Mouse (Mus musculus) embryonic facial prominence, embryonic 15.5 days (tissue): ENCODE measurements around the gene Jmjd1c. TPM values are rescaled to one million over a fixed set of nuclear protein-coding genes. Genes with fewer than 3 reads are reported as not detected.
A peak's percentile ranks its signal among the peaks of the same experiment; 100 is the strongest.

Experiments
- ATAC-seq: fragments of 200-750 bp; cut with Nextera tagmentation; 2 replicates; pipeline ENCODE4 v1.8.0; 2017; ENCODE audit warnings: low read depth, moderate TSS enrichment; ENCODE audit not compliant: insufficient number of reproducible peaks, low FRiP score, low TSS enrichment
- H3K27ac ChIP-seq: fragments of 300-500 bp; sonication (generic); replicated peaks from 2 replicates; pipeline ENCODE4 v1.5.1; 2015; ENCODE audit warnings: mild to moderate bottlenecking, inconsistent platforms
- H3K27me3 ChIP-seq: fragments of 300-500 bp; sonication (generic); 2 replicates; pipeline ENCODE4 v1.6.1; 2015; ENCODE audit warnings: inconsistent platforms
- H3K36me3 ChIP-seq: fragments of 300-500 bp; sonication (generic); 2 replicates; pipeline ENCODE4 v1.6.1; 2015; ENCODE audit warnings: mild to moderate bottlenecking, inconsistent platforms
- H3K4me1 ChIP-seq: fragments of 300-500 bp; sonication (generic); 2 replicates; pipeline ENCODE4 v1.6.1; 2015; ENCODE audit warnings: inconsistent platforms
- H3K4me2 ChIP-seq: fragments of 300-500 bp; sonication (generic); replicated peaks from 2 replicates; pipeline ENCODE4 v1.6.1; 2015; ENCODE audit warnings: mild to moderate bottlenecking, inconsistent platforms
- H3K4me3 ChIP-seq: fragments of 300-500 bp; sonication (generic); replicated peaks from 2 replicates; pipeline ENCODE4 v1.5.1; 2015; ENCODE audit warnings: mild to moderate bottlenecking, inconsistent platforms
- H3K9ac ChIP-seq: fragments of 300-500 bp; sonication (generic); 2 replicates; pipeline ENCODE4 v1.6.1; 2015; ENCODE audit warnings: inconsistent platforms
- H3K9me3 ChIP-seq: fragments of 300-500 bp; sonication (generic); replicated peaks from 2 replicates; pipeline ENCODE4 v1.6.1; 2016; ENCODE audit warnings: inconsistent platforms
- WGBS: fragments of 180-500 bp; shearing (Covaris S2); methylation state at CpG from one replicate; pipeline ENCODE4 v1.1.7; 2015; 5-methylcytosine and 5-hydroxymethylcytosine counted together
- polyA plus RNA-seq: library from polyadenylated mRNA; unstranded; fragments of >200 nt; fragmentation: Nextera tagmentation; extraction: Ambion mirVana; gene quantifications from 2 replicates; pipeline ENCODE4 v1.2.1, GENCODE M21; 2015

Gene Jmjd1c
- polyA plus RNA-seq, 1 experiment from 2014 or later: 56.6 TPM

DNA sequence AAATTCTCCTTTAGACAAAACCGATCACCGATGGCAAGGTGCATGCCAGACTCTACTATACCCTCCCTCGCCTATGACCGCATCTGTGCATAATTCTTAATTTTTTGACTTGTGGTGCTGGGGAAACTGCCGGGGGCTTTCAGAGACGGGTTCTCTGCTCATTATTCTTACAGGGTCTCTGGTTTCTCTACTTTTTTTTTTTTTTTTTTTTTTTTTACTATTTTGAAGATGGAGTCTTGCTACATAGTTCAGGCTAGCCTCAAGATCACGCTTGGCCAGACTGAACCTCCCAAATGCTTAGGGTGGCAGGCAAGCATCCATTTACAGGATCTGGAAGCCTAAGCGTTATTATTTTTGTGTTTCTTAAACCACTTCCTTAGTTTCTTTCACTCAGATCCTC lies 22.3 kb upstream of the Jmjd1c start:
- 91% methylated on average over 8 of the region's 8 CpGs for WGBS
- Histone ChIP-seq H3K4me2 (no peak overlapping the region), H3K36me3 (no peaks in the 10 kb centered on the region)

GRCm38 (mm10) chr10:67075931-67076878 lies 19.7 kb upstream of the Jmjd1c start:
- WGBS: 71% methylated on average over 21 of the region's 21 CpGs
- no peak overlapping the region for H3K9ac ChIP-seq
- no peak overlapping the region for H3K4me2 ChIP-seq
- no peak overlapping the region for H3K27ac ChIP-seq
- H3K36me3 ChIP-seq: no peaks in the 10 kb centered on the region
- no peaks in the 10 kb centered on the region for H3K9me3 ChIP-seq
- no peaks in the 10 kb centered on the region for H3K27me3 ChIP-seq
- H3K4me3 ChIP-seq: no peak overlapping the region
- H3K4me1 ChIP-seq: peaks cover 15% of the 10 kb centered on the region; the same call in 1 of the 2 replicates
- peak; percentile 56; the same call in 1 of the 2 replicates for ATAC-seq

More for the DNA sequence above, 22.3 kb upstream of the Jmjd1c start:
- ATAC-seq: no peak
- no peak overlapping the region for H3K9ac ChIP-seq
- no peak overlapping the region for H3K27ac ChIP-seq
- H3K4me1 ChIP-seq: peaks cover 11% of the 10 kb centered on the region; the same call in 1 of the 2 replicates
- no peak overlapping the region for H3K4me3 ChIP-seq
- no peaks in the 10 kb centered on the region for H3K27me3 ChIP-seq
- H3K9me3 ChIP-seq: no peaks in the 10 kb centered on the region

DNA sequence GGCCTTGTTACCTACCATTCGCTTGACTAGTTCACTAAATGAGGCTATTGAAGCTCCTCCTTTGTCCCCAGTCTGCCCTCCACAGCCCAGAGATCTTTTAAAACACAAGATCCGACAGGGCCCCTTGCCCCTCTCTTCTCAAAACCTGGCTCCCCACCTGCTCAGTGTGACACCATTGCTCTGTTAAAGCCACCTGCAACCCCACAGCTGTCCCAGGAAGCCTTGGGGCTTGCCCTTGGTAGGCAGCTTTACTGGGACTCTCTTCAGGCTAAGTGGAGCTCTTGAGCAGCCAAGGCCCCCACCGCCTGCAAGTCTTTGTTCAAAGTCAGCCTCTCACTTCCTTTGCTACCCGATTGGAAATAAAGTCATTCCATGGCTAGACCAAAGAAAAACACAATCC lies 16.9 kb upstream of the Jmjd1c start:
- Histone ChIP-seq H3K4me2 (no peak overlapping the region), H3K9ac (no peak overlapping the region), H3K4me1 (peaks cover 21% of the 10 kb centered on the region), H3K9me3 (no peaks in the 10 kb centered on the region), H3K4me3 (no peak overlapping the region), H3K27ac (no peak overlapping the region), H3K36me3 (no peaks in the 10 kb centered on the region), H3K27me3 (no peaks in the 10 kb centered on the region)
- no peak for ATAC-seq
- 75% methylated on average over 4 of the region's 4 CpGs for WGBS

DNA sequence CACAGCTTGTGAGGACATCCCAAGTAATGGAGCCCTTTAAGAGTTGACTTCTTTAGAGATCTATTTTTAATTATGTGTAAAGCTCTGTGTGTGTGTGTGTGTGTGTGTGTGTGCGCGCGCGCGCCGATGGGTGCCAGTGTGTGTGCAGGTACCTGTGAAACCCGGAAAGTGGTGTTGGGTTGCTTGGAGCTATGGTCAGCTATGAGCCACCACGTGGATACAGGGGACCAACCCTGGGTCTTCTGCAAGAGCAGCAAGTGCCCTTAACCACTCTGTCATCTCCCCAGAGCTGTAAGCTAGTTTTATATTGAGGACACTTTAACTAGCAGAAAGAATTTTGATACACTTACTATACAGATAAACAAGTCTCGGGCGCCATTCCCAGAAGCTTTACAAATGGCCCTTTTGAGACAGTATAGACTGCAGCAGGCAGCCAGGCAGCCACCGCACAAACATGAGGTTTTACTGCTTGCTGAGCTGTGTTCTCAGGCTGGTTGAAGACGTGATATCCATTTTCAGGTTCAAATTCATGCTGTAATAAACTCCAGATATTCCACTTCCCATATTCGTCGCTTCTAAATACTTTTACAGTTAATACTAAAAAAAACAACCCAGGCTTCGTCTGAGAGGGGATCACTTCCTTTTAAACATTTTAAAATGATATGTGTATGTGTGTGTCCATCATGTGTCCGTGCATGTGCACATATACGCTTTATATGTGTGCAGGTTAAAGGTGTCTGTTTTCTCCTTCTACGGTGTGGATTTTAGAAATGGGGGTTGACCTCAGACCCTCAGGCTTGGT lies 14.5 kb upstream of the Jmjd1c start:
- H3K4me2 ChIP-seq: no peak overlapping the region
- 64% methylated on average over 18 of the region's 18 CpGs for WGBS
- no peak for ATAC-seq
- H3K27me3 ChIP-seq: no peaks in the 10 kb centered on the region
- H3K4me1 ChIP-seq: peaks cover 31% of the 10 kb centered on the region
- no peak overlapping the region for H3K9ac ChIP-seq
- peak overlapping the region; percentile 55; the same call in 1 of the 2 replicates for H3K27ac ChIP-seq
- no peaks in the 10 kb centered on the region for H3K36me3 ChIP-seq
- no peaks in the 10 kb centered on the region for H3K9me3 ChIP-seq
- no peak overlapping the region for H3K4me3 ChIP-seq

DNA sequence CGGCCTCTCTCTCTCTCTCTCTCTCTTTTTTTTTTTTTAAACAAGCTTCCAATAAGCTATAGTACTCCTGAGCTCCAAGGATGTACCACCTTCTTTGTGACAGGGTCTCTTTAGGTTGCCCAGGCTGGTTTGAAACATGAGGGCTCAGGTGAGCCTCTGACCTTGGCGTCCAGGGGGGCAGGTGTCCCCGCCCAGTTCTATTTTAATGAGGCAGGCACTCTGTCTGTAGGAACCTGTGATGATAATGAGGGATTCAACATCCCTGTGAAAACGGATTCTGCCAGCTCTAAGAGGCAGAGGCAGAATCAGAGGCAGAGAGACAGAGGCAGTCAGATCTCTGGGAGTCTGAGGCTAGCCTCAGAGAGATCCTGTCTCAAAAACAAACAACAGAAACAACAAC lies 13.4 kb upstream of the Jmjd1c start:
- peaks cover 33% of the 10 kb centered on the region for H3K4me1 ChIP-seq
- no peak overlapping the region for H3K9ac ChIP-seq
- ATAC-seq: no peak
- no peaks in the 10 kb centered on the region for H3K27me3 ChIP-seq
- no peak overlapping the region for H3K4me3 ChIP-seq
- WGBS: 84% methylated on average over 4 of the region's 4 CpGs
- H3K36me3 ChIP-seq: no peaks in the 10 kb centered on the region
- H3K9me3 ChIP-seq: no peaks in the 10 kb centered on the region
- no peak overlapping the region for H3K4me2 ChIP-seq
- no peak overlapping the region for H3K27ac ChIP-seq

GRCm38 (mm10) chr10:67083446-67084166 lies 12.3 kb upstream of the Jmjd1c start:
- Histone ChIP-seq H3K9ac (no peak overlapping the region), H3K27ac (peak overlapping the region; percentile 74), H3K4me3 (no peak overlapping the region), H3K4me1 (peaks cover 33% of the 10 kb centered on the region), H3K27me3 (no peaks in the 10 kb centered on the region), H3K9me3 (no peaks in the 10 kb centered on the region), H3K36me3 (no peaks in the 10 kb centered on the region), H3K4me2 (no peak overlapping the region)
- 0 out of 2 replicates have a peak, but pooled peaks have one; percentile 20 for ATAC-seq
- 42% methylated on average over 10 of the region's 10 CpGs for WGBS

DNA sequence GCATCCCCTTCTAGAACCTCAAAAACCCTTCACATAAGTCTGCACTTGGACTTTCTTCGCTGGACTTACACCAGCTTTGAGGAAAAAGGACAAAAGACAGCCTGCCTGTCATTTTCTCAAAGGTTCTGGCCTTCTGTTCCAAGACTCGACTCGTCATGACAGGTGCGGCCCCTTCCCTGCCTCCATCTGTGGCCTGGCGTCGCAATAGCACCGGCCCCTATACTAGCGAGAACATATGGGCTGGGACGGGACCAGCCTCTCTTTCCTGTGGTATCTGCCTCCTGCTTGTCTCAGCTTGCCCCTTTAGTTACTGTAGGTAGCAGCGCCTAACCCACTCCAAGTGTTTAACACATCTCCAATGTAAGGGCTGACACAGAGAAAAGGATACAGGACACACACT lies 10.8 kb upstream of the Jmjd1c start:
- H3K9ac ChIP-seq: no peak overlapping the region
- no peak overlapping the region for H3K27ac ChIP-seq
- WGBS: 75% methylated on average over 10 of the region's 10 CpGs
- H3K27me3 ChIP-seq: no peaks in the 10 kb centered on the region
- ATAC-seq: no peak
- H3K4me1 ChIP-seq: peaks cover 33% of the 10 kb centered on the region
- H3K4me3 ChIP-seq: no peak overlapping the region
- H3K9me3 ChIP-seq: no peaks in the 10 kb centered on the region
- H3K36me3 ChIP-seq: 0 out of 2 replicates have a peak, but pooled peaks cover 2% of the 10 kb centered on the region
- H3K4me2 ChIP-seq: no peak overlapping the region

- Histone ChIP-seq H3K27ac (no peak overlapping the region), H3K4me1 (peaks cover 32% of the 10 kb centered on the region), H3K9ac (no peak overlapping the region), H3K36me3 (0 out of 2 replicates have a peak, but pooled peaks cover 3% of the 10 kb centered on the region), H3K27me3 (no peaks in the 10 kb centered on the region), H3K9me3 (no peaks in the 10 kb centered on the region), H3K4me2 (no peak overlapping the region), H3K4me3 (no peak overlapping the region)
- WGBS: 81% methylated on average over 7 of the region's 7 CpGs
- ATAC-seq: no peak
Observed at GRCm38 (mm10) chr10:67085916-67086315, 10.0 kb upstream of the Jmjd1c start.

DNA sequence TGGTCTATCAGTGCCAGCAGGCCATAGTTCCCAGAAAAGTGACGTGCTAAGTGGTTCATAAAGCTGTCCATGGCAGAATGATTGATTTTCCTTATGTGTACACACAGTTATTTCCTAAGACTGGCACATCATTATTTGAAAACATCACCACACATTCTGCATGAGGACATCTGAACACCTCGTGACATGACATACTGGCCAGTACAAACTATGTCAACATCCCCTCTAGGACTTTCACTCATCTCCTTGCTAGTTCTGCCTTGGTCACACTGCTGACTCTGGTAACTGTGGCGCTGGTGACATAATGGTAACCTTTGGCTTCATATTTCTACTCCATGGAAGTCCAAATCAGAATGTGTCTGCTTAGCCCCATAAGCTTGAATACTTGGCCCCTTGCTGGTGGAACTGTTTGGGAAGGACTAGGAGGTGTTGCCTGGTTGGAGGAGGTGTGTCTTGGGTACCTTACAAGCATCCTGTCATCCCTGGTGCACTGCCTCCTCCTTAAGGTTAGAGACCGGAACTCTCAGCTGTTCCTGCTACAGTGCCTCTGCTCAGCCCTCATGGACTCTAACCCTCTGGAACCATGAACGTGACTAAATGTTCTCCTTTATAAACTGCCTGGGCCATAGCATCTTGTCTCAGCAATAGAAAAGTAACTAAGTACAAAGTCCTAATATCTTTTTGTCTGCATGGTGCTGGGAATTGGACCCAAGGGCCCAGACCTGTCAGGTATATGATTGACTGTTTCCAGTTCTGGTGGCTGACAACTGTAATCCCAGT lies 8.3 kb upstream of the Jmjd1c start:
- no peak overlapping the region for H3K27ac ChIP-seq
- H3K4me1 ChIP-seq: peaks cover 18% of the 10 kb centered on the region
- ATAC-seq: no peak
- no peaks in the 10 kb centered on the region for H3K27me3 ChIP-seq
- no peak overlapping the region for H3K9ac ChIP-seq
- H3K4me2 ChIP-seq: no peak overlapping the region
- no peaks in the 10 kb centered on the region for H3K9me3 ChIP-seq
- 93% methylated on average over 5 of the region's 5 CpGs for WGBS
- no peak overlapping the region for H3K4me3 ChIP-seq
- 0 out of 2 replicates have a peak, but pooled peaks cover 3% of the 10 kb centered on the region for H3K36me3 ChIP-seq

- WGBS: 86% methylated on average over 4 of the region's 4 CpGs
- no peak overlapping the region for H3K4me2 ChIP-seq
- H3K4me1 ChIP-seq: peaks cover 18% of the 10 kb centered on the region
- no peak overlapping the region for H3K9ac ChIP-seq
- H3K27ac ChIP-seq: no peak overlapping the region
- no peaks in the 10 kb centered on the region for H3K9me3 ChIP-seq
- 0 out of 2 replicates have a peak, but pooled peaks cover 3% of the 10 kb centered on the region for H3K36me3 ChIP-seq
- no peak overlapping the region for H3K4me3 ChIP-seq
- no peak for ATAC-seq
- H3K27me3 ChIP-seq: no peaks in the 10 kb centered on the region
Observed at GRCm38 (mm10) chr10:67090611-67091010, 5.3 kb upstream of the Jmjd1c start.
